Mouse (Mus musculus) forebrain, embryonic 14.5 days (tissue): ENCODE data around the gene Arl13b. TPM values are rescaled to one million over a fixed set of nuclear protein-coding genes. Genes with fewer than 3 reads are reported as not detected.

Source experiments
- ATAC-seq: fragments of 200-750 bp; cut with Nextera tagmentation; 2 replicates; pipeline ENCODE4 v1.8.0; 2017; ENCODE audit warnings: mild to moderate bottlenecking, moderate library complexity
- DNase-seq: peaks from one replicate; pipeline ENCODE4 v3.0.0-alpha.2; 2015; ENCODE audit warnings: low spot score
- H3K27ac ChIP-seq: fragments of 300-500 bp; sonication (generic); 2 replicates; pipeline ENCODE4 v1.5.1; 2014; ENCODE audit warnings: low read depth, mild to moderate bottlenecking, control low read depth, low read length, moderate library complexity
- H3K27me3 ChIP-seq: fragments of 300-500 bp; sonication (generic); replicated peaks from 2 replicates; pipeline ENCODE4 v1.6.1; 2014; ENCODE audit warnings: low read length, control low read depth, mixed read lengths; ENCODE audit not compliant: control insufficient read depth, insufficient read depth
- H3K36me3 ChIP-seq: fragments of 300-500 bp; sonication (generic); 2 replicates; pipeline ENCODE4 v1.6.1; 2014; ENCODE audit warnings: low read length, control low read depth; ENCODE audit not compliant: control insufficient read depth, insufficient read depth
- H3K4me1 ChIP-seq: fragments of 300-500 bp; sonication (generic); 2 replicates; pipeline ENCODE4 v1.6.1; 2014; ENCODE audit warnings: antibody characterized with exemption, low read length, control low read depth; ENCODE audit not compliant: control insufficient read depth, insufficient read depth
- H3K4me2 ChIP-seq: fragments of 300-500 bp; sonication (generic); 2 replicates; pipeline ENCODE4 v1.6.1; 2014; ENCODE audit warnings: mild to moderate bottlenecking, control low read depth, low read length
- H3K4me3 ChIP-seq: fragments of 300-500 bp; sonication (generic); 2 replicates; pipeline ENCODE4 v1.5.1; 2014; ENCODE audit warnings: low read depth, low read length, control low read depth
- H3K9ac ChIP-seq: fragments of 300-500 bp; sonication (generic); 2 replicates; pipeline ENCODE4 v1.6.1; 2014; ENCODE audit warnings: mild to moderate bottlenecking, low read length, control low read depth, moderate library complexity
- H3K9me3 ChIP-seq: fragments of 300-500 bp; sonication (generic); replicated peaks from 2 replicates; pipeline ENCODE4 v1.6.1; 2016; ENCODE audit warnings: low read length, control low read depth, mixed read lengths; ENCODE audit not compliant: control insufficient read depth
- WGBS: fragments of 180-500 bp; shearing (Covaris S2); extraction: QIAGEN DNeasy Blood & Tissue Kit; methylation state at CpG from one replicate; pipeline ENCODE4 v1.1.7; 2014; 5-methylcytosine and 5-hydroxymethylcytosine counted together
- polyA plus RNA-seq: library from polyadenylated mRNA; unstranded; fragments of >200 nt; fragmentation: Nextera tagmentation; extraction: Ambion mirVana; gene quantifications from 2 replicates; pipeline ENCODE4 v1.2.1, GENCODE M21; 2014

Gene Arl13b
- 17.6 and 18.0 TPM in 2 replicates for polyA plus RNA-seq

GRCm38 (mm10) chr16:62846498-62847312, at the start of gene Arl13b:
Arl13b (minus strand) TSS chr16:62847040.
- Histone ChIP-seq H3K9ac (peak within 1 kb of the TSS; percentile 81), H3K9me3 (no peaks in the 10 kb centered on the region), H3K27ac (no peak within 1 kb of the TSS), H3K36me3 (no peaks in the 10 kb centered on the region), H3K27me3 (no peaks in the 10 kb centered on the region), H3K4me1 (peaks cover 13% of the 10 kb centered on the region), H3K4me2 (peak within 1 kb of the TSS; percentile 81), H3K4me3 (peak within 1 kb of the TSS; percentile 79)
- ATAC-seq (peak; percentile 100), DNase-seq (peak; percentile 99)
- WGBS = under 1% methylated on average over 52 of the region's 52 CpGs

- WGBS = 91% methylated on average over 3 of the region's 3 CpGs
- DNase-seq (no peak), ATAC-seq (no peak)
- Histone ChIP-seq H3K9me3 (no peaks in the 10 kb centered on the region), H3K36me3 (no peaks in the 10 kb centered on the region), H3K27me3 (no peaks in the 10 kb centered on the region), H3K27ac (no peak overlapping the region), H3K9ac (no peak overlapping the region), H3K4me3 (no peak overlapping the region), H3K4me2 (no peak overlapping the region), H3K4me1 (no peaks in the 10 kb centered on the region)
These were observed 49.0 kb upstream of the Arl13b start for GRCm38 (mm10) chr16:62895824-62896223.

- ATAC-seq (no peak), DNase-seq (no peak)
- WGBS = 64% methylated on average over 6 of the region's 6 CpGs
- no peaks in the 10 kb centered on the region for H3K36me3 ChIP-seq
- no peak overlapping the region for H3K9ac ChIP-seq
- no peak overlapping the region for H3K27ac ChIP-seq
- H3K4me2 ChIP-seq = no peak overlapping the region
- no peaks in the 10 kb centered on the region for H3K4me1 ChIP-seq
- H3K27me3 ChIP-seq = no peaks in the 10 kb centered on the region
- H3K9me3 ChIP-seq = no peaks in the 10 kb centered on the region
- no peak overlapping the region for H3K4me3 ChIP-seq
These were observed 27.2 kb upstream of the Arl13b start for GRCm38 (mm10) chr16:62874065-62874464.

- 59% methylated on average over 4 of the region's 4 CpGs for whole genome bisulfite sequencing
- no peak overlapping the region for H3K4me2 ChIP-seq
- H3K4me1 ChIP-seq = no peaks in the 10 kb centered on the region
- no peaks in the 10 kb centered on the region for H3K9me3 ChIP-seq
- H3K4me3 ChIP-seq = no peak overlapping the region
- no peak overlapping the region for H3K27ac ChIP-seq
- ATAC-seq (no peak), DNase-seq (no peak)
- no peaks in the 10 kb centered on the region for H3K36me3 ChIP-seq
- H3K9ac ChIP-seq = no peak overlapping the region
- no peaks in the 10 kb centered on the region for H3K27me3 ChIP-seq
These were observed 26.3 kb upstream of the Arl13b start for GRCm38 (mm10) chr16:62873180-62873579.

- Histone ChIP-seq H3K4me3 (no peak overlapping the region), H3K9ac (no peak overlapping the region), H3K4me2 (no peak overlapping the region), H3K36me3 (no peaks in the 10 kb centered on the region), H3K27me3 (no peaks in the 10 kb centered on the region), H3K4me1 (no peaks in the 10 kb centered on the region), H3K27ac (no peak overlapping the region), H3K9me3 (no peaks in the 10 kb centered on the region)
- DNase-seq = no peak
- no peak for ATAC-seq
- 72% methylated on average over 5 of the region's 5 CpGs for WGBS
These were observed 25.9 kb upstream of the Arl13b start for GRCm38 (mm10) chr16:62872688-62873117.

- Histone ChIP-seq H3K36me3 (no peaks in the 10 kb centered on the region), H3K9me3 (no peaks in the 10 kb centered on the region), H3K4me1 (no peaks in the 10 kb centered on the region), H3K27me3 (no peaks in the 10 kb centered on the region), H3K27ac (no peak overlapping the region), H3K9ac (no peak overlapping the region), H3K4me2 (no peak overlapping the region), H3K4me3 (no peak overlapping the region)
- ATAC-seq (no peak), DNase-seq (no peak)
- WGBS = 69% methylated on average over 6 of the region's 6 CpGs
These were observed 14.6 kb upstream of the Arl13b start for GRCm38 (mm10) chr16:62861455-62861854.

- H3K27me3 ChIP-seq = no peaks in the 10 kb centered on the region
- H3K36me3 ChIP-seq = no peaks in the 10 kb centered on the region
- no peak for ATAC-seq
- no peaks in the 10 kb centered on the region for H3K4me1 ChIP-seq
- DNase-seq = no peak
- H3K9ac ChIP-seq = no peak overlapping the region
- H3K27ac ChIP-seq = no peak overlapping the region
- H3K9me3 ChIP-seq = no peaks in the 10 kb centered on the region
- 86% methylated on average over 1 of the region's 1 CpGs for WGBS
- no peak overlapping the region for H3K4me2 ChIP-seq
- no peak overlapping the region for H3K4me3 ChIP-seq
These were observed 13.3 kb upstream of the Arl13b start for GRCm38 (mm10) chr16:62860140-62860539.

GRCm38 (mm10) chr16:62858018-62858417, 11.2 kb upstream of the Arl13b start:
- ATAC-seq (no peak), DNase-seq (no peak)
- Histone ChIP-seq H3K36me3 (no peaks in the 10 kb centered on the region), H3K4me3 (no peak overlapping the region), H3K9me3 (no peaks in the 10 kb centered on the region), H3K9ac (no peak overlapping the region), H3K4me1 (no peaks in the 10 kb centered on the region), H3K27me3 (no peaks in the 10 kb centered on the region), H3K27ac (no peak overlapping the region), H3K4me2 (no peak overlapping the region)
- WGBS = 88% methylated on average over 1 of the region's 1 CpGs

- no peak overlapping the region for H3K4me2 ChIP-seq
- H3K9me3 ChIP-seq = no peaks in the 10 kb centered on the region
- DNase-seq (no peak), ATAC-seq (no peak)
- WGBS = 94% methylated on average over 2 of the region's 2 CpGs
- no peaks in the 10 kb centered on the region for H3K4me1 ChIP-seq
- H3K27ac ChIP-seq = no peak overlapping the region
- no peak overlapping the region for H3K4me3 ChIP-seq
- no peaks in the 10 kb centered on the region for H3K27me3 ChIP-seq
- no peaks in the 10 kb centered on the region for H3K36me3 ChIP-seq
- H3K9ac ChIP-seq = no peak overlapping the region
These were observed 10.7 kb upstream of the Arl13b start for GRCm38 (mm10) chr16:62857498-62857897.
